Mouse (Mus musculus): ENCODE results near the gene Egf. TPM values are rescaled to one million over a fixed set of nuclear protein-coding genes. Genes with fewer than 3 reads are reported as not detected.
A peak's percentile ranks its signal among the peaks of the same experiment; 100 is the strongest.

Egf gene
- polyA plus RNA-seq, 1 experiment from 2014 or later, result 0.39 TPM

GRCm38 (mm10) chr3:129686698-129687333, 68.3 kb downstream of the Egf start:
- TF ChIP-seq CTCF (IDR thresholded peaks at IDR 0.05; ENCODE audit: low read depth) (peak; percentile 78), EP300 (IDR thresholded peaks at IDR 0.05; ENCODE audit: low read depth) (no peak)
- Histone ChIP-seq H3K4me2 (ENCODE audit: low read depth, low read length) (no peak overlapping the region), H3K9me3 (ENCODE audit: low read length) (no peaks in the 10 kb centered on the region), H3K27ac (ENCODE audit: low read depth) (no peak overlapping the region), H3K27me3 (ENCODE audit: insufficient read depth, low read length) (no peaks in the 10 kb centered on the region), H3K4me1 (ENCODE audit: insufficient read depth) (no peaks in the 10 kb centered on the region), H3K36me3 (replicated peaks; ENCODE audit: insufficient read depth, low read length) (no peaks in the 10 kb centered on the region), H3K9ac (replicated peaks) (no peak overlapping the region), H3K4me3 (ENCODE audit: low read depth, low read length) (no peak overlapping the region)
- no peak for ATAC-seq
- DNase-seq, result peak; percentile 49
- WGBS (ENCODE audit: insufficient replicate concordance), result 54% methylated on average over 8 of the region's 8 CpGs

GRCm38 (mm10) chr3:129686196-129686595, 68.9 kb downstream of the Egf start:
- ATAC-seq (no peak), DNase-seq (no peak)
- Histone ChIP-seq H3K27ac (ENCODE audit: low read depth) (no peak overlapping the region), H3K4me1 (ENCODE audit: insufficient read depth) (no peaks in the 10 kb centered on the region), H3K27me3 (ENCODE audit: insufficient read depth, low read length) (no peaks in the 10 kb centered on the region), H3K9me3 (ENCODE audit: low read length) (no peaks in the 10 kb centered on the region), H3K4me3 (ENCODE audit: low read depth, low read length) (no peak overlapping the region), H3K36me3 (replicated peaks; ENCODE audit: insufficient read depth, low read length) (no peaks in the 10 kb centered on the region), H3K4me2 (ENCODE audit: low read depth, low read length) (no peak overlapping the region), H3K9ac (replicated peaks) (no peak overlapping the region)
- 86% methylated on average over 12 of the region's 12 CpGs for WGBS (ENCODE audit: insufficient replicate concordance)
- TF ChIP-seq EP300 (IDR thresholded peaks at IDR 0.05; ENCODE audit: low read depth) (no peak), CTCF (IDR thresholded peaks at IDR 0.05; ENCODE audit: low read depth) (no peak)

- Histone ChIP-seq H3K36me3 (replicated peaks; ENCODE audit: insufficient read depth, low read length) (no peaks in the 10 kb centered on the region), H3K9me3 (ENCODE audit: low read length) (no peaks in the 10 kb centered on the region), H3K27ac (ENCODE audit: low read depth) (no peak overlapping the region), H3K4me3 (ENCODE audit: low read depth, low read length) (no peak overlapping the region), H3K4me1 (ENCODE audit: insufficient read depth) (no peaks in the 10 kb centered on the region), H3K4me2 (ENCODE audit: low read depth, low read length) (no peak overlapping the region), H3K27me3 (ENCODE audit: insufficient read depth, low read length) (no peaks in the 10 kb centered on the region), H3K9ac (replicated peaks) (no peak overlapping the region)
- TF ChIP-seq EP300 (IDR thresholded peaks at IDR 0.05; ENCODE audit: low read depth) (no peak), CTCF (IDR thresholded peaks at IDR 0.05; ENCODE audit: low read depth) (peak; percentile 52)
- WGBS (ENCODE audit: insufficient replicate concordance), result 75% methylated on average over 10 of the region's 10 CpGs
- ATAC-seq, result no peak
- DNase-seq, result no peak
Observed at GRCm38 (mm10) chr3:129683060-129683679, 71.9 kb downstream of the Egf start.

GRCm38 (mm10) chr3:129682389-129682788, 72.7 kb downstream of the Egf start:
- no peak overlapping the region for H3K4me3 ChIP-seq (ENCODE audit: low read depth, low read length)
- DNase-seq (no peak), ATAC-seq (no peak)
- no peak for TF ChIP-seq CTCF (IDR thresholded peaks at IDR 0.05; ENCODE audit: low read depth)
- no peak for TF ChIP-seq EP300 (IDR thresholded peaks at IDR 0.05; ENCODE audit: low read depth)
- no peaks in the 10 kb centered on the region for H3K27me3 ChIP-seq (ENCODE audit: insufficient read depth, low read length)
- 68% methylated on average over 10 of the region's 10 CpGs for WGBS (ENCODE audit: insufficient replicate concordance)
- H3K27ac ChIP-seq (ENCODE audit: low read depth), result no peak overlapping the region
- H3K4me2 ChIP-seq (ENCODE audit: low read depth, low read length), result no peak overlapping the region
- no peaks in the 10 kb centered on the region for H3K4me1 ChIP-seq (ENCODE audit: insufficient read depth)
- H3K36me3 ChIP-seq (replicated peaks; ENCODE audit: insufficient read depth, low read length), result no peaks in the 10 kb centered on the region
- no peak overlapping the region for H3K9ac ChIP-seq (replicated peaks)
- no peaks in the 10 kb centered on the region for H3K9me3 ChIP-seq (ENCODE audit: low read length)

GRCm38 (mm10) chr3:129681841-129682240, 73.3 kb downstream of the Egf start:
- H3K27ac ChIP-seq (ENCODE audit: low read depth), result no peak overlapping the region
- TF ChIP-seq EP300 (IDR thresholded peaks at IDR 0.05; ENCODE audit: low read depth) (no peak), CTCF (IDR thresholded peaks at IDR 0.05; ENCODE audit: low read depth) (no peak)
- H3K9me3 ChIP-seq (ENCODE audit: low read length), result no peaks in the 10 kb centered on the region
- no peak overlapping the region for H3K4me2 ChIP-seq (ENCODE audit: low read depth, low read length)
- no peaks in the 10 kb centered on the region for H3K4me1 ChIP-seq (ENCODE audit: insufficient read depth)
- no peaks in the 10 kb centered on the region for H3K36me3 ChIP-seq (replicated peaks; ENCODE audit: insufficient read depth, low read length)
- no peak for DNase-seq
- 0 out of 2 replicates have a peak, but pooled peaks have one; percentile 19 for ATAC-seq
- no peak overlapping the region for H3K9ac ChIP-seq (replicated peaks)
- no peak overlapping the region for H3K4me3 ChIP-seq (ENCODE audit: low read depth, low read length)
- WGBS (ENCODE audit: insufficient replicate concordance), result 50% methylated on average over 4 of the region's 4 CpGs
- no peaks in the 10 kb centered on the region for H3K27me3 ChIP-seq (ENCODE audit: insufficient read depth, low read length)

GRCm38 (mm10) chr3:129680258-129680657, 74.9 kb downstream of the Egf start:
- Histone ChIP-seq H3K4me3 (ENCODE audit: low read depth, low read length) (no peak overlapping the region), H3K27me3 (ENCODE audit: insufficient read depth, low read length) (no peaks in the 10 kb centered on the region)
- no peak for ATAC-seq

More at GRCm38 (mm10) chr3:129680258-129680657, 74.9 kb downstream of the Egf start:
- DNase-seq, result no peak
- WGBS (ENCODE audit: insufficient replicate concordance), result 79% methylated on average over 5 of the region's 5 CpGs
- H3K27ac ChIP-seq (ENCODE audit: low read depth), result no peak overlapping the region
- no peaks in the 10 kb centered on the region for H3K36me3 ChIP-seq (replicated peaks; ENCODE audit: insufficient read depth, low read length)
- TF ChIP-seq CTCF (IDR thresholded peaks at IDR 0.05; ENCODE audit: low read depth), result no peak
- no peak for TF ChIP-seq EP300 (IDR thresholded peaks at IDR 0.05; ENCODE audit: low read depth)
- H3K9ac ChIP-seq (replicated peaks), result no peak overlapping the region
- H3K9me3 ChIP-seq (ENCODE audit: low read length), result no peaks in the 10 kb centered on the region
- no peak overlapping the region for H3K4me2 ChIP-seq (ENCODE audit: low read depth, low read length)
- H3K4me1 ChIP-seq (ENCODE audit: insufficient read depth), result no peaks in the 10 kb centered on the region

Data from liver, postnatal 0 days (tissue).